Mouse (Mus musculus): ENCODE data around the gene Lrp2.

DNA sequence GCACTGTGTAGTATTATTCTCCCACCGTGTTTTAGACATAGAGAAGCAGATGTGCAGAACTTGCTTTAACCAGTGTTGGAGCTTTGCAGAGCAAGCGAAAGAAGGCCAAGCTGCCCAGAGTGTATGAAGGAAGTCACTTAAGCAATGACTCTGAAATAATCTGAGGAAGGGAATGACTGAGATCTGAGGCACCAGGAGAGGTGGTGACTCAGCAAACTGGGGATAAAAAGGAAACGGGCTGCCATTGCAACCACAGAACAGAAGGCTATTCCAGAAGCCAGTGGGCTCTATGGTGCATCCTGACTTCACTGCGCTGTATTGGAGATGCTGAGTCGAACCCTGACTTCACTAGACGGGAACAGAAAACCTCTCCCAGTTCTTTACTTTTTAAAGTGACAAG is 10.9 kb downstream of the Lrp2 start:
- TF ChIP-seq POLR2A (IDR thresholded peaks at IDR 0.05; ENCODE audit: insufficient read depth, low read depth, low read length): no peak
- TF ChIP-seq CTCF (IDR thresholded peaks at IDR 0.05): no peak

All from heart, adult 2 months (tissue).